Mouse (Mus musculus) liver, adult 2 months (tissue): ENCODE measurements around the gene Lep.

ENCODE experiments used
- CTCF ChIP-seq: fragments of 200-500 bp; IDR thresholded peaks from 2 replicates; pipeline ENCODE4 v1.5.1; 2011; ENCODE audit warnings: low read depth, low read length, control low read depth
- POLR2A ChIP-seq: fragments of 200-500 bp; IDR thresholded peaks from 2 replicates; pipeline ENCODE4 v1.6.1; 2011; ENCODE audit warnings: low read length, control low read depth; ENCODE audit not compliant: insufficient read depth; ENCODE audit errors: extremely low read depth

DNA sequence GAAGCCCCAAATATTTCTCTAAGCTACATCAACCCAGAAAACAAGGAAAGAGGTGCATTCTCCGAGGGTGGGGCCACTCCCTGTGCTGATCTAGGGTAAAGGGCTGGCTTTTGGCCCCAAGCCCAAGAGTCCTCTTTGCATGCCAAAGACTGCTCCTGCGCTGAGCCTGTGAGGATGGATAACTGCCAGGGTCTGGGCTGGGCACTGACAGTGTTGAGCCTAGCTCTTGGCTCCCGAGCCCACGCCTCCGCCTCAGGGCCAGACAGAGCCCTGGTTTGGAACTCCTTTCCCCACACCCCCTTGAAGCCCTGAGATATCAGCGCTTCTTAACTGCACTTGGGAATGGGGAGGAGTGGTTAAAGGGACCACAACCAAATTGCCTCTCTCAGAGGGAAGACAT lies 28.8 kb upstream of the Lep start:
- no peak for TF ChIP-seq POLR2A
- no peak for TF ChIP-seq CTCF
